Mouse (Mus musculus): ENCODE results near the gene Snu13.

The Snu13 gene

DNA sequence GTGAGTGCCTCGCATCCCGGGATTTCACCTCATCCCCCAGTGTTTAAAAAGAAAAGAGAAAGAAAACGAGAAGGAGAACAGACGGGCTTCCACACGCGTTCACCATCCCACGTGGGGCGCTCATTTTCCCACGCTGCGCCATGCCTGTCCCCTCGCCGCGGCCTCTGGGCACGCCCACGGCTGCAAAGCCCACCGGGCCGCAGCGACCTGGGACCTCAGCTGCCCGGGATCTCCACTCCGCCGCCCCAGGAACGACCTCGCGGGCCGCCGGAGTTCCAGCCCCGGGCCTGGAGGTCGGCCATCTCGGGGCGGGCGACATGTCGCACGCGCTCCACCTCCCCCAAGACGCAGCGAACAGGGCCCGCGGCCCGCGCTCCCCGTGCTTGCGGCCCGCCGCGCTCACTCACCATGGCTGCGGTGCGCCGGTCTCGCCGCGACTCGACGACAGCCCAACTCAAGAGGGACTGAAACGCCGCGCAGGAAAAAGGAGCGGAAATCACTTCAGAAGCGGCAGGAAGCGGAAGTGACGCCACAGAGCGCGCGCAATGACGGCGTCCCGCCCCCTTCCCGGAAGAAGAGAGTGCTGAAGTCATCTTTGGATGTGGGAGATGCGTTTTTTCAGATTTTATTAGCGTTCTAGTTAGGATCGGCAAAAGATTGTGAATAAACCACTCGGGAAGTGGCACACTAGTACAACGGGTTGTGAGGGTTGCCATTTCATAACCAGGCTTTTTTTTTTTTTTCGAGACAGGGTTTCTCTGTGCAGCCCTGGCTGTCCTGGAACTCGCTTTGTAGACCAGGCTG lies at the start of gene Snu13:
TSS of gene Snu13 (minus strand) at position 519 of the 804 bp plus-strand sequence.
- DNase-seq (ENCODE audit: low read depth, low spot score), result peak; percentile 93

DNA sequence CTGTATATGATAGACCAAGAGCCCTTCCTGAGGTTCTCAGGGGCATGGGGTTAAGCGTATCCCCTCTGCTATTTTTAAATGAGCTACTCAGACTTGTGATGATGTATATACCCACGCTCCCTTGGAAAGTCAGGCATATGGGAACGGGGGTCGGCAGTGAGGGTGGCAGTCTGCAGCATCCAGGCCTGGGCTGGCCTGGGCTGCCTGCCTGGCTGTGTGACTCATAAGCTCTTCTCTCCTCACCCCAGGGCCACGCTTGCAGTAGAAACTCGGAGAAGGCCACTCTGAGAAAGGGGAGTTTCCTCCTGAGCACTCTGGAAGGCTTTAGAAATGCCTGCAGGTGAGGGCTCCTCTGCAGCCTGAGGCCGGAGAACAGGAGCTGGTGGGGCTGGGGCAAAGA lies 43.7 kb upstream of the Snu13 start:
- DNase-seq (ENCODE audit: low read depth, low spot score), result peak; percentile 72

DNA sequence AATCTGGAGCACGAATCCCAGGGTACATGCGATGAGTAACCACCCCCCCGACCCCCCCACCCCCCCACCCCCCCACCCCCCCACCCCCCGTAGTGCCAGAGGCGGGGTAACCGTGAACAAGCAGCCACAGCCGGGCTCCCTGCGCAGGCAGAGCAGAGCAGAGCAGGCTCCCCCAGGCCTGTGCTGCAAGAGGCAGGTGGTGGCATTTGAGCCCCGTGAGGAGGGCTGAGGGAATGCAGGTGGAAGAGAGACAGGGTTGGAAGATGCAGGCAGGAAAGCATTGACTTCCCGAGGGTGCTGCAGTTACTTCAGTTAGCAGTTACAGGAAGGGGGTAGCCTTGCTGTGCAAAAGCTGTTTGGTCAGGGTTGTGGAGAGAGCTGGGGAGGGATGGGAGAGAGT lies 39.9 kb upstream of the Snu13 start:
- peak; percentile 83 for DNase-seq (ENCODE audit: low read depth, low spot score)

DNA sequence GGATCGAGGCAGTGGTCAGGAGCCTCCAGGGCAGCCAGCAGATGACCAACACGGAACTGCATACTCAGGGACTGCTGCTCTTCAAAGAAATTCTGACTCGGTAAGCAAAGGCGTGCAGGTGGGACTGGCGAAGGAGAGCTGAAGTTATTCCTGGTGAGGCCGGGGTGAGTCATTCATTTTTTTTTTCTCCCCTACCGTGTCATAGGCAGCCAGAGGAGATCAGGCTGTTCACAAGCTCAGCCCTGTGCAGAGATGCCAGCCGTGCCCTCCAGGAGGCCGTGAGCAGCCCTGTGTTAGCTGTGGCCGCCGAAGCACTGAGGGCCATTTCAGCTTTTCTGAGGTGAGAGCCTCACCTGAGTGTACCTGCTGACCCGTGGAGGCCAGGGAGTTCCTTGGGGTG lies 38.7 kb upstream of the Snu13 start:
- DNase-seq (ENCODE audit: low read depth, low spot score), result peak; percentile 86

DNA sequence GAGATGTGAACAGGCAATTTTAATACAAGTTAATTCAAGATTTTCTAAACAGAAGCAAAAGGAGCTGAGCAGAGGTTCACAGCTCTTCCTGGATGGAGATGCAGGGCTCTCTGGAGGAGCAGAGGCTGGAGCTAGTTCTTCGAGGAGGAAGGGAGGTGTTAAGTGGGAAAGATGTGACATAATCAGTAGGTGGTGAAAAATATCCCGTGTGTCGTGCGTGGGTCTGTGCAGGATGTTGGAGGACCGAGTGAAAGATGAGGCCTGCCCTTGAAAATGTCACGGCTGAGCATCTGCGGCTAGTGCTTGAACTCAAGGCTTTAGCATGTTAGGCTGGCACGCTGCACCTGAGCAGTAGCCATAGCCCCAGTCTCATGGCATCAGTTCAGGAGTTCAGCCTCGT lies 38.2 kb upstream of the Snu13 start:
- peak; percentile 85 for DNase-seq (ENCODE audit: low read depth, low spot score)

DNA sequence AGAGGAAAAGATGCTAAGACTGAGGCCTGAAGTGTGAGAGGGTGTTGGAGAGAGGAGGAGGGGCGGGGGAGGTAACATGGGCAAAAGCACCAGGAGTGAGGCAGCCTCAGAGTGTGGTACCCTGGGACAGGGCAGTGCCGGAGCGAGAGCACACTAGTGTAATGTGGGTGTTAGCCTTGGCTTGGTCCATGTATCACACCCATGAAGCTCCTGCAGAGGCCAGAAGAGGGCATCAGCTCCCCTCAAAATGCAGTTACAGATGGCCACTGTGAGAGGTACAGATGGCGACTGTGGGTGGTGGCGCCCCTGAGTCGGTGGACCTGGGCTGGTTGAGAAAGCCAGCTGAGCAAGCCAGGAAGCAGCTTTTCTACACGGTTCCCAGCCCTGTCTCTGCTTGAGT lies 33.8 kb upstream of the Snu13 start:
- DNase-seq (ENCODE audit: low read depth, low spot score), result peak; percentile 95

DNA sequence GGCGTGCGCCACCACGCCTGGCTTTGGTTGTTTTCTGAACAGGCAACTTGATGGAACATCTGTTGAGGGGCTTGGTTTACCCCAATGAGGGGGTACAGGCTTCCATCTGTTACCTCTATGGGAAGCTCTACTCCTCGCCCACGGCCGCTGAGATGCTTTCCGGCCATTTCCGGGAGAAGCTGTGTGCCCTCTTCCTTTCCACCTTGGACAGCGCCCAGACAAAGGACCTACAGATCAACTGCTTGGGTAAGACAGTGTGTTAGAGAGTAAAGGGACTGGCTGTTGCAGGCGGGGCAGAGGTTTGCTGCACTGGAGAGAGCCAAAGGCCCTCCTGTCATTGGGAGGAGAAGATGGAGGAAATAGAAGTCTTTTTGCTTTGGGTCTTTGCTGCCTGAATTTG lies 32.5 kb upstream of the Snu13 start:
- DNase-seq (ENCODE audit: low read depth, low spot score), result no peak

DNA sequence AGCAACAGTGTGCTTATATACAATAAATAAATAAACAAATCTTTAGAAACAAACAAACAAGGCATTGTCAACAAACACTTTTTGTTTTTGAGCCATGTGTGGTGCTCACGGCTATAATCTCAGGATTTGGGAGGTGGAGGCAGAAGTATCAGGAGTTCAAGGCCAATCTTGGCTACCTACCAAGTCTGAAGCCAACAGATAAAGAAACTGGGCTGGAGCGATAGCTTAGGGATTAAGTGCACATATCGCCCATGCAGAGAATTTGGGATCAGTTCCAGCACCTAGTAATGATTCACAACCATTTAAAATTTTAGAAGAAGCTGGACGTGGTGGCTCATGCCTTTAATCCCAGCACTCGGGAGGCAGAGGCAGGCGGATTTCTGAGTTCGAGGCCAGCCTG lies 26.1 kb upstream of the Snu13 start:
- no peak for DNase-seq (ENCODE audit: low read depth, low spot score)

DNA sequence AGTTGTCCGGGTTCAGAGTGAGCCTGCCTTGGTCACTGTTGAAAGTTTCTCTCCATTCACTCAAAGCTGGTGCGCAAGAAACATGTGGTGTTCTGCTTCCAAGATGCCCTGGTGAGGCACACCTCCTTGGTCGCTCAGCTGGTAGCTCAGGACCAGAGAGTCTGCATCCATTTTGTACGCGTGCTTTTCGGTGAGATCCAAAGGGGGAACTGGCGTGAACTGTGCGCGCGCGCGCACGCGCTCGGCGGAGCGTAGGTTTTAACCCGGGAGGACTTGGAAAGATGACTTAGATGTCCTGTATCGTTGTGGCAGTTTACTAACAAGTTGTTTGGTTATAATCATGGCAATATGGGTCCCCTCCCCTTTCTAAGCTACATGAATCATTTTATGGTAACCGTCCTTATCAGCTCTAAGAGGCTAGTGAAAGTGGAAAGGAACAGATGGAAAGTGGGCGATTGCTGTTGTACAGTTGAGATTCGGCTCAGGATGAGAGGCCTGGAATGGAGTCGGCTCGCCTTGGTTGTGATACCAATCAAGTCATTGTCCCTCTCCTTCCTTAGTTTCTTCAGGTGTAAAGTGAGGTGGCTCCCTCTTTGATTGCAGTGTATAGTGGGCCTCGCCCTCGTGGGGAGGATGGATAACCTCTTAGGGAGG lies 24.5 kb upstream of the Snu13 start:
- DNase-seq (ENCODE audit: low read depth, low spot score), result peak; percentile 76

DNA sequence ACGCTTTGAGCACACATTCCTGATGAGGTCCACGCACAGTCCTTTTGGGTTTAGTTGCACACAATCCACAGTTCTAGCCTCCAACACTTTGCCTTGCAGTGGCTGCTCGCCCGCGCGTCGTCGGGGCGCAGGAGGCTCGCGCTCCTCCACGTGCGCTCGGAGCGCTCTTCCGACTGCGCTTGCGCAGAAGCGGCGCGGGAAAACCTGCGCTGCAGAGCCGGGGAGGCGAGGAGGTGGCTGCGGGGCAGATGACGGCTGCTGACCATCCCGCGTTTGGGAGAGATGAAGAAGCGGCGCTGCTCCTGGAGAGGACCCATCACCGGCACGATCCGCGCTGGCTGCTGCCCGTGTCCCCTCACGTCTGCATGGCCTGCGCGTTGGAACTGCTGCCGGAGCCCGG lies 22.5 kb upstream of the Snu13 start, which contains the start of gene Mei1:
TSS of gene Mei1 (plus strand) at position 99 of the 400 bp plus-strand sequence.
- DNase-seq (ENCODE audit: low read depth, low spot score), result peak; percentile 26

DNA sequence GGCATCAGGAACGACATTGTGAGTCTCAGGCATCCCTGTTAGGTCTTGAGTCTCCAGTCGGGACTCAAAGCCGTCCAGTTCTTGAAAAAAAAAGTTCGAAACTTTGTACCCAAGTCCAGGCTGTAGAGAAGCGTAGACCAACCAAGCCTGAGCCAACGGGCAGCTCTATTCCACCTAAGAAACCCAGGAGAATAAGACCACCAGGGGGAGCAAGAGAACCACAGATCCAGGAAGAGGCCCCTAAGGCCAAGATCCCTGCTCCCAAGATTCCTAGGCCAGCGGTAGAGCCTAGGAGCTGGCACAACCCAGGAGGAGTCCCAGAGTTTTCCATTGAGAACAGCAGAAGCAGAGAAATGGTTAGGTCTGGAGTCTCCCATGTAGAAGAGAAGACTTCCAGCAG lies 18.1 kb upstream of the Snu13 start:
- peak; percentile 92 for DNase-seq (ENCODE audit: low read depth, low spot score)

DNA sequence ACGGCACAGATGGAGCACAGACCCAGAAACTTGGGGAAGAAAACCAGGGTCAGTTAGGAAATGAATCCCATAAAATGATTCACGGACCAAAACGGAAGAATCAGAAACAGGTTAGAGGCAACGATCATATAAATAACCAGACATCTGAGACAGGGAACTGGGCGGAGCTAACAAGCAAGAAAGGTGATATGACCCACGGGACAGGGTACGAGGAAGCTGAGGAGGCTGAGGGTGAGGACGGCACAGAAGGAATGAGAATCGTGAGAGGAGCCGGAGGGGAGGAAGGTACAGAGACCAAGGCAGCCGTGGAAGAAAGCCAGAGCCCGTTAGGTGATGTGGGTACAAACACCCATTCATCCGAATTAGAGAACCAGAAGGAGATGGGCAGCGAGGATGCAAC lies 16.5 kb upstream of the Snu13 start:
- no peak for DNase-seq (ENCODE audit: low read depth, low spot score)

DNA sequence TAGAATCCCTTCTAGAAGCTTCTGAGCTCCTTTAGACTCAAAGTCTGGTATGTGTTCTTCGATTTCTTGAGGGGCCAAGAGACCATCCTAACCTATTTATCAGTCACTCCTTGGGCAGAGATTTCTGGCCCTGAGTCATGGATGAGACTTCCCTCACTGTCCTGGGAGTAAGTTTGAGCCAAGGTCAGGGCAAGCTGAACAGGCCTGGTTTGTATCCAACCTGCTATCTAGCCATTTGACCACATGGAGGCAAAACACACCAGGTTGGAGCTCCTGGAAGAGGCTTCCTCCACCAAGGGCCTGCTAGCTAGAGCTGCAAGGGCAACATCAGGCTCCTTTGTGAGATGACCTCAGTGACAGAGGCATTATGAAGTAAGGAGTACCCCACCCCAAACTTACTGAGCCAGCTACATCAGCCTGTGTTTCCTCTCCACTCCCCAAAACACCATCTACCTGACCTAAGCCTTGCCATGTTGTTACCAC lies 11.4 kb upstream of the Snu13 start, which contains the start of gene 4930407I10Rik:
TSS of gene 4930407I10Rik (plus strand) at position 433 of the 483 bp plus-strand sequence.
- no peak for DNase-seq (ENCODE audit: low read depth, low spot score)

DNA sequence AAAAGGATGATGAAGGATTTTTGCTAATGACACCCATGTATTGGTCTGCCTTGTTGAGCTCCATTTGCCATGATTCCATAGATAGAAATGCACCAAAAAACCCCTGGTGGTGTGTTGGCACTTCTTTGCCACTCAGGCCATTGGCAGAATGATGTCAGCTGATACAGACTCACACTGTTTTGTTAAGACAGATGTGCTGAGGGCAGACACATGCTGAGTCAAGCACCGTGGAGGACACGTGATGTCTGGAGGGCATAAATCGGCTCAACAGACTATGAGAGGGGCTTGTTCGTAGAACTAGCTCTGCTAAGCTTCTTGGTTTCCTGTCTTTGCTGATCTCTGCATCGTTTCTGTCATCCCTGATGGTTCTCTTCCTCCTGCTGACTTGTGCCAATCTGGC lies 5.1 kb upstream of the Snu13 start:
- DNase-seq (ENCODE audit: low read depth, low spot score), result no peak

DNA sequence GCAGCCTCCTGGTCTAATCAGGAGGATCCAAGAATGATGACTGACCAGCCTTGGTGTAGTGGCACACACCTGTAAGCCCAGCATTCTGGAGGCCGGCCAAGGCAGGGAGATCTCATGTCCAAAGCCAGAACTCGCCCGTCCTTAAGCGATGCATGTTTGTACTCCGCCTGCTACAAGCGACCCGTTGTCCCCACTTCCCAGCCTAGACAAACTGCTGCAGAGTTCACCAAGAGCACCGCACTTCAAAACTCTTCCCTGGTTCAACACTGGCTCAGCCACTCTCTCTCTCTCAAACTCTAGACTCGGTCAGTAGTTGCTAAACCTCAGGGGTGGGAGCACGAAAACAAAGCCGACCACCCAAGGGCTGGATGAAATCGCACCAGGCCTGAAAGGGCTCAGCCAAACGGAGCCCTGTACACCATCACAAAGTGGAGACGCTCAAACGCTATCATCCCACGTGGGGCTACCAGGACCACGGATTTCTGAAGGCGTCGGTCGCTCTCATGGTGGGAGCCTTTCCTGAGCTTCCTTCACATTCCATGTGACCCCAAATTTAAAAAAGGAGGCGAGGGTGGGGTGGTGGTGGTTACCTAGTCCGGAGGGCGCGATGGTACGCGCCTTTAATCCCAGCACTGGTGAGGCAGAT lies 1.0 kb downstream of the Snu13 start:
- peak; percentile 14 for DNase-seq (ENCODE audit: low read depth, low spot score)

DNA sequence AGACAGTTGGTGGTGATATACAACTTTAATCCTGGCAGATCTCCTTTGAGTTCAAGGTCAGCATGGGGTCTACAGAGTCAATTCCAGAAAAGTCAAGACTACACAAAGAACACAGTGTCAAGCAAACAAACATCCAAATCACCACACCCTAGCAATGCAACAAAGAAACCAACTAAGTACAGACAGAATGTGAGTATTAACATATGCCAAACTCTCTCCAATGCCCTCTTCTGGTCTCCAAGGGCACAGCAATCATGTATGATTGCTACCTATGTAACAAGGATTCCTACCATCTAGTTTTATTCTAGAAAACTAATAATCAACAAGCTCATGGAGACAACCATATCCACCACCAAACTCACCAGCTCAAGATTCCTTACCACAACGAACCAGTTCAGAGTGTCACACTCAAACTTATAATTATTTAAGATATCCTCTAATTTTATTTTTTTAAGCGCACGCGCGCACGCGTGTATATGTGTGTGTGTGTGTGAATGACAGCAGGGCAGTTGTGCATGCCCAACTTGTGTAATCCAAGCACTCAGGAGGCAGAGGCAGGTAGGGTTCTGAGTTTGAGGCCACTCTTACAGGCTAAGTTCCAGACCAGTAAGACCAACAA lies 3.1 kb downstream of the Snu13 start:
- DNase-seq (ENCODE audit: low read depth, low spot score), result peak; percentile 51

DNA sequence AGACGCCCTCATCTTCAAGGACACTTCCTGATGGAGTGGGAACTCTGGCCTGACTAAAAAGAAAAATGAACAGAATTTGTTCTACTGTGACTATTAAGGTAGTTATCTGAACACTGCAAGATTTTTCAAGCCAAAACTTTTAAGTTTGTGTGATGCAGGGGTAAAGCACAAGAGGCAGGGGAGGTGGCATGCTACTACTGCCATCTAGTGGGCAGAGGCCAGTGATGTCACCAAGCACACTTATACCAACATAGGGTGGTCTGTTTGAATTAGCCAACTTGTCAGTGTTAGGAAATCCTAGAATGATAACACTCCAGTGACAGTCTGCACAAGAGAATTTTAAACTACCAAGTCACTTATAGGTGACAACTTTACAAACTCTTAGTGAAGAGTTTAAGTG lies 6.7 kb downstream of the Snu13 start:
- DNase-seq (ENCODE audit: low read depth, low spot score), result peak; percentile 70

DNA sequence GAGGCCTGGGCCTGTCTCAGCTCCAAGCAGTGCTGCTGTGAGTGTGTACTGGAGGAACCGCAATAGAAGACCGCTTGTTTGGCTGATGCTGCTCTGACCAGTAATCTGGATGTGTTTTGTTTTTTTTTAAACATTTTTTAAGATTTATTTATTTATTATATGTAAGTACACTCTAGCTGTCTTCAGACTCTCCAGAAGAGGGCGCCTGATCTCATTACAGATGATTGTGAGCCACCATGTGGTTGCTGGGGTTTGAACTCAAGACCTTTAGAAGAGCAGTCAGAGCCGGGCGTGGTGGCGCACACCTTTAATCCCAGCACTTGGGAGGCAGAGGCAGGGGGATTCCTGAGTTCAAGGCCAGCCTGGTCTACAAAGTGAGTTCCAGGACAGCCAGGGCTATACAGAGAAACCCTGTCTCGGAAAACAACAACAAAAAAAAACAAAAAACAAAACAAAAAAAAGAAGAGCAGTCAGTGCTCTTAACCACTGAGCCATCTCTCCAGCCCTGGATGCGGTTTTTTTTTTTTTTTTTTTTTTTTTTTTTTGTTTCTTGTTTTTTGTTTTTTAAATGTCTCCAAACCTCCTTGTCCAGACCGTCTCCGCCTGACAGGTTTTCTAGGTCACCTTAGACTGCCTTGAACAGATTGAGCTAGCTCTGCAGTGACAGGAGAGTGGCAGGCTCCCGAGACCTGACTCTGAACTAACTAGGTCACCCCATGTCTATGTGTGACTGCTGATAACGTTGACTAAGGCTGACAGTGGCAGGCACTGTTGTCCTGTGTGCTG lies 11.3 kb downstream of the Snu13 start:
- DNase-seq (ENCODE audit: low read depth, low spot score), result peak; percentile 68

DNA sequence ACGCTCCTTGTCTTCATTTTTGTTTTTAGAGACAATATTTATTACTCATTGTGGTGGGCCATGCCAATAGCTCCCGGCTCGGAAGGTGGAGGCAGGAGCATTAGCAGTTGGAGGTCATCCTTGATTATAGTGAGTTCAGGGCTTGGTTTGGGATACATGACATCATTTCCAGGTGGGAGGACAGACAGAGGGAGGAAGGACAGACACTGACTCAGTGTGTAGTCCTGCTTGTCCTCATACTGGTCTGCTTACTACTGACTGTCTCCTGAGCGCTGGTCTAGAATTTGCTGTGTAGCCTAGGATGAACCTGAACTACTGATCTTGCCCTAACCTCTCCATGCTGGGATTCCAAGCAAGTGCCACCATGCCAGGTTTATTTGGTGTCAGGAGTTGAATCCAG lies 13.6 kb downstream of the Snu13 start, which contains the start of gene Desi1:
TSS of gene Desi1 (minus strand) at position 101 of the 400 bp plus-strand sequence.
- DNase-seq (ENCODE audit: low read depth, low spot score), result no peak

DNA sequence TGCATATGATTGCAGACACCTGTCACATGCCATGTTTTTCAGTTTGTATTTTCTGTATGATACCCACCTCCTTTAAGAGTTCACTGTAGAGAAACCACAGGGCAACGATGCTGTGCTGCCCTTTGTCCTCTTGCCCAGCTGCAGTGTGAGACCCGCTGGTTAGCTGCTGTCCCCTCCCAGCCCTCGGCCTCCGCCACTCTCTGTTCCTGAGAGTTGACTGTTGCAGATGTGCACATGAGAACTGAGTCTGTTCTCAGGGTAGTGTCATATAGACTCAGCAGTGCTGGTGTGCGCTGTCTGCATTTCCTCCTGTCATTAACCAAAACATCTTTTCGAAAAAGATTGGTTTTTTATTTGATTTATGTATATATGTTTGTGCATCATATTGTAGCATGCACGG lies 15.0 kb downstream of the Snu13 start:
- no peak for DNase-seq (ENCODE audit: low read depth, low spot score)

DNA sequence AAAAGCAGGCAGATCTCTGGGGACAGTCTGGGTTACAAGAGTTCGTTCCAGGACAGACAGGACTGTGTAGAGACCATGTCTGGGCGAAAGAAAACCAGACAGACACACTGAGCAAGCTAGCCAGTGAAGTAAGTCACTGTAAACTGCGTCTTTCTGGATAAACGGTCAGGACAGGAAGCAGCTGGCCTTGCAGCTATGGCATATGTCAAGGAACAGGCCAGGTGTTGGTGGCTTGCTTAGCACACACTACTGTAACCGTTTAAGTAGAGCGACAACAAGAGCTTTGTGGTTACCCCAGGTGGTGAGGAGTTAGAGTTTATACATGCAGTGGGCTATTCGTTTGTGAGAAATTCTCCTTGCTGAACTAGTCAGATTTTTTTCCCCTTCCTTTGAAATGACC lies 19.7 kb downstream of the Snu13 start:
- DNase-seq (ENCODE audit: low read depth, low spot score), result no peak
